8 mouse cellular contexts compared by ENCODE assay signal in genomic region chr5:112576361-112576992, GRCm38 (mm10). TPM values are rescaled to one million over a fixed set of nuclear protein-coding genes. Genes with fewer than 3 reads are reported as not detected.
A peak's percentile ranks its signal among the peaks of the same experiment; 100 is the strongest.
DNase-seq lines count a peak whose midpoint lies in the region; ATAC-seq and TF ChIP-seq lines count a peak whose summit lies in the region.

No protein-coding gene starts in this region.

- peak; percentile 12; the same call in 1 of the 2 replicates for ATAC-seq in forebrain, embryonic 15.5 days (replicated peaks)
- no peak for ATAC-seq in limb, embryonic 14.5 days (ENCODE audit: low FRiP score, low read depth)
- no peak for ATAC-seq in stomach, postnatal 0 days (ENCODE audit: low FRiP score, low TSS enrichment)

- peak overlapping the region; percentile 56 for H3K4me2 ChIP-seq in forebrain, embryonic 15.5 days (replicated peaks)
- peak overlapping the region; percentile 51 for H3K4me2 ChIP-seq in limb, embryonic 14.5 days (replicated peaks; ENCODE audit: low read depth, low read length, severe bottlenecking)
- H3K4me2 ChIP-seq in stomach, postnatal 0 days (replicated peaks; ENCODE audit: low read depth): peak overlapping the region; percentile 50

- H3K4me3 ChIP-seq in kidney, adult 2 months (ENCODE audit: insufficient read depth, low read depth, low read length): peak overlapping the region; percentile 22
- peak overlapping the region; percentile 54 for H3K4me3 ChIP-seq in forebrain, embryonic 15.5 days
- peak overlapping the region; percentile 38 for H3K4me3 ChIP-seq in limb, embryonic 14.5 days (replicated peaks; ENCODE audit: low read length)
- H3K4me3 ChIP-seq in stomach, postnatal 0 days (ENCODE audit: low read depth, low read length): peak overlapping the region; percentile 28

- H3K9ac ChIP-seq in forebrain, embryonic 15.5 days (replicated peaks): peak overlapping the region; percentile 90
- no peak overlapping the region for H3K9ac ChIP-seq in limb, embryonic 14.5 days (ENCODE audit: low read depth, low read length, severe bottlenecking)
- no peak overlapping the region for H3K9ac ChIP-seq in stomach, postnatal 0 days (ENCODE audit: low read length)

- no peak for TF ChIP-seq POLR2A in kidney, adult 2 months (IDR thresholded peaks at IDR 0.05; ENCODE audit: low read depth, low read length)
- no peak for TF ChIP-seq POLR2A in limb, embryonic 14.5 days (IDR thresholded peaks at IDR 0.05; ENCODE audit: borderline replicate concordance, extremely low read depth, insufficient read depth, insufficient read length)

- no peak for TF ChIP-seq CTCF in kidney, adult 2 months (conservative IDR thresholded peaks at IDR 0.05; ENCODE audit: insufficient read depth, insufficient read length, low read depth, low read length)
- no peak for TF ChIP-seq CTCF in stomach, postnatal 0 days (IDR thresholded peaks at IDR 0.05; ENCODE audit: low read depth)

- DNase-seq in kidney, adult 2 months: no peak
- no peak for DNase-seq in kidney, adult 18-20 months
- DNase-seq in cerebellum, adult 18-20 months: peak; percentile 77 to 80
- DNase-seq in limb, embryonic 14.5 days (ENCODE audit: low spot score): no peak
- no peak for DNase-seq in stomach, postnatal 0 days (ENCODE audit: low spot score)
- no peak for DNase-seq in ovary, postnatal 14 days (ENCODE audit: low spot score)
- DNase-seq in spleen, adult 18-20 months: no peak

- H3K4me1 ChIP-seq in kidney, adult 2 months (ENCODE audit: control insufficient read depth, insufficient read depth, low read length): no peaks in the 10 kb centered on the region
- H3K4me1 ChIP-seq in forebrain, embryonic 15.5 days: peaks cover 55% of the 10 kb centered on the region
- H3K4me1 ChIP-seq in limb, embryonic 14.5 days (ENCODE audit: control insufficient read depth, insufficient read depth, low read length): no peaks in the 10 kb centered on the region
- no peaks in the 10 kb centered on the region for H3K4me1 ChIP-seq in stomach, postnatal 0 days (replicated peaks; ENCODE audit: control insufficient read depth, insufficient read depth)

- WGBS in kidney, adult 2 months: 2% methylated on average over 48 of the region's 48 CpGs
- WGBS in forebrain, embryonic 15.5 days: under 1% methylated on average over 48 of the region's 48 CpGs
- WGBS in limb, embryonic 14.5 days: 2% methylated on average over 41 of the region's 48 CpGs
- 3% methylated on average over 47 of the region's 48 CpGs for WGBS in stomach, postnatal 0 days

- peaks cover 3% of the 10 kb centered on the region; the same call in 1 of the 2 replicates for H3K27me3 ChIP-seq in kidney, adult 2 months (replicated peaks; ENCODE audit: control insufficient read depth, insufficient read depth, low read length)
- H3K27me3 ChIP-seq in forebrain, embryonic 15.5 days: no peaks in the 10 kb centered on the region
- peaks cover 63% of the 10 kb centered on the region for H3K27me3 ChIP-seq in limb, embryonic 14.5 days (ENCODE audit: control insufficient read depth, insufficient read depth, low read length)
- peaks cover 7% of the 10 kb centered on the region; the same call in 1 of the 2 replicates for H3K27me3 ChIP-seq in stomach, postnatal 0 days (ENCODE audit: control insufficient read depth, insufficient read depth, low read length)

- H3K36me3 ChIP-seq in kidney, adult 2 months (ENCODE audit: control insufficient read depth, insufficient read depth, low read length): no peaks in the 10 kb centered on the region
- H3K36me3 ChIP-seq in forebrain, embryonic 15.5 days: no peaks in the 10 kb centered on the region
- H3K36me3 ChIP-seq in limb, embryonic 14.5 days (ENCODE audit: control insufficient read depth, insufficient read depth, low read length): no peaks in the 10 kb centered on the region
- no peaks in the 10 kb centered on the region for H3K36me3 ChIP-seq in stomach, postnatal 0 days (ENCODE audit: control insufficient read depth, insufficient read depth, low read length)

- TF ChIP-seq EP300 in stomach, postnatal 0 days (optimal IDR thresholded peaks at IDR 0.05): no peak

- H3K9me3 ChIP-seq in forebrain, embryonic 15.5 days: no peaks in the 10 kb centered on the region
- H3K9me3 ChIP-seq in limb, embryonic 14.5 days (ENCODE audit: control insufficient read depth, low read length): no peaks in the 10 kb centered on the region
- no peaks in the 10 kb centered on the region for H3K9me3 ChIP-seq in stomach, postnatal 0 days (ENCODE audit: control insufficient read depth, low read length)

- no peak overlapping the region for H3K27ac ChIP-seq in kidney, adult 2 months (ENCODE audit: insufficient read depth, low read depth, low read length)
- peak overlapping the region; percentile 90 for H3K27ac ChIP-seq in forebrain, embryonic 15.5 days (replicated peaks)
- H3K27ac ChIP-seq in limb, embryonic 14.5 days (replicated peaks; ENCODE audit: low read depth, low read length): no peak overlapping the region
- no peak overlapping the region for H3K27ac ChIP-seq in stomach, postnatal 0 days (replicated peaks)

RNA-seq across cellular contexts. Expression of gene Sez6l, which starts 0.5 kb away (rescaled TPM):
- 0.17 and 0.20 TPM in 2 replicates for polyA plus RNA-seq in kidney, adult 2 months (2012; rRNA removed)
- 33.1 and 33.3 TPM in 2 replicates for polyA plus RNA-seq in forebrain, embryonic 15.5 days (2015; fragmentation: Nextera tagmentation; extraction: Ambion mirVana)
- 1.8 and 2.1 TPM in 2 replicates for polyA plus RNA-seq in limb, embryonic 14.5 days (2012; rRNA removed)
- polyA plus RNA-seq in limb, embryonic 14.5 days (2014; fragmentation: Nextera tagmentation; extraction: Ambion mirVana): 0.83 and 0.89 TPM in 2 replicates
- polyA plus RNA-seq in stomach, postnatal 0 days (2015; fragmentation: Nextera tagmentation; extraction: Ambion mirVana): 0.42 and 0.47 TPM in 2 replicates

Comparison
In these comparisons a context has a peak if more than half of its experiments do, and no peak if none do; other contexts are left out.
1. DNase-seq: peak in cerebellum, adult 18-20 months (2 of 2); none in kidney, adult 2 months (single experiment), kidney, adult 18-20 months (single experiment), limb, embryonic 14.5 days (single experiment), stomach, postnatal 0 days (single experiment), ovary, postnatal 14 days (single experiment) and spleen, adult 18-20 months (0 of 2).
2. RNA of gene Sez6l, which starts 0.5 kb away (polyA plus RNA-seq): 33.1 to 33.3 TPM in forebrain, embryonic 15.5 days; 0.83 to 2.1 TPM in limb, embryonic 14.5 days, 0.42 to 0.47 TPM in stomach, postnatal 0 days and 0.17 to 0.20 TPM in kidney, adult 2 months; every median in the first group is over 10 times any median in the second.
3. Peak in every context shown above with its lines, with median percentiles within 50 percentile points of each other: H3K4me3 ChIP-seq and H3K4me2 ChIP-seq.